Mouse (Mus musculus): ENCODE results near the gene Fdxr. TPM values are rescaled to one million over a fixed set of nuclear protein-coding genes. Genes with fewer than 3 reads are reported as not detected.

Fdxr gene
- polyA plus RNA-seq, 1 experiment, result 56.8 TPM

GRCm38 (mm10) chr11:115225301-115225700, 51.5 kb downstream of the Fdxr start:
- WGBS, result 59% methylated on average over 6 of the region's 6 CpGs
- TF ChIP-seq CTCF (IDR thresholded peaks at IDR 0.05; ENCODE audit: borderline replicate concordance, insufficient read depth, low read depth, low read length), result no peak
- TF ChIP-seq POLR2A (IDR thresholded peaks at IDR 0.05; ENCODE audit: borderline replicate concordance, insufficient read depth, low read length), result no peak
- Histone ChIP-seq H3K4me3 (replicated peaks; ENCODE audit: insufficient read depth, low read depth, low read length) (no peak overlapping the region), H3K4me1 (ENCODE audit: control insufficient read depth, insufficient read depth, low read length) (peaks cover 77% of the 10 kb centered on the region), H3K27ac (ENCODE audit: insufficient read depth, low read length) (peak overlapping the region; percentile 50; the same call in 1 of the 2 replicates), H3K27me3 (ENCODE audit: control insufficient read depth, insufficient read depth, low read length) (no peaks in the 10 kb centered on the region)
- DNase-seq, result no peak

- DNase-seq, result peak in 1 of 2 experiments; percentile 68
- H3K27me3 ChIP-seq (ENCODE audit: control insufficient read depth, insufficient read depth, low read length), result no peaks in the 10 kb centered on the region
- peaks cover 81% of the 10 kb centered on the region for H3K4me1 ChIP-seq (ENCODE audit: control insufficient read depth, insufficient read depth, low read length)
- WGBS, result 26% methylated on average over 8 of the region's 8 CpGs
- H3K4me3 ChIP-seq (replicated peaks; ENCODE audit: insufficient read depth, low read depth, low read length), result no peak overlapping the region
- H3K27ac ChIP-seq (ENCODE audit: insufficient read depth, low read length), result peak overlapping the region; percentile 50; the same call in 1 of the 2 replicates
- TF ChIP-seq POLR2A (IDR thresholded peaks at IDR 0.05; ENCODE audit: borderline replicate concordance, insufficient read depth, low read length) (no peak), CTCF (IDR thresholded peaks at IDR 0.05; ENCODE audit: borderline replicate concordance, insufficient read depth, low read depth, low read length) (peak; percentile 57; the same call in 1 of the 2 replicates)
Measured at GRCm38 (mm10) chr11:115224889-115225288, 52.0 kb downstream of the Fdxr start.

GRCm38 (mm10) chr11:115223877-115224276, 53.0 kb downstream of the Fdxr start:
- H3K4me1 ChIP-seq (ENCODE audit: control insufficient read depth, insufficient read depth, low read length), result peaks cover 84% of the 10 kb centered on the region
- 73% methylated on average over 6 of the region's 6 CpGs for WGBS
- no peak for TF ChIP-seq CTCF (IDR thresholded peaks at IDR 0.05; ENCODE audit: borderline replicate concordance, insufficient read depth, low read depth, low read length)
- no peak for TF ChIP-seq POLR2A (IDR thresholded peaks at IDR 0.05; ENCODE audit: borderline replicate concordance, insufficient read depth, low read length)

GRCm38 (mm10) chr11:115223451-115223850, 53.4 kb downstream of the Fdxr start:
- no peaks in the 10 kb centered on the region for H3K27me3 ChIP-seq (ENCODE audit: control insufficient read depth, insufficient read depth, low read length)
- no peak for TF ChIP-seq CTCF (IDR thresholded peaks at IDR 0.05; ENCODE audit: borderline replicate concordance, insufficient read depth, low read depth, low read length)
- no peak for TF ChIP-seq POLR2A (IDR thresholded peaks at IDR 0.05; ENCODE audit: borderline replicate concordance, insufficient read depth, low read length)
- peaks cover 84% of the 10 kb centered on the region for H3K4me1 ChIP-seq (ENCODE audit: control insufficient read depth, insufficient read depth, low read length)
- 15% methylated on average over 11 of the region's 11 CpGs for WGBS
- no peak overlapping the region for H3K4me3 ChIP-seq (replicated peaks; ENCODE audit: insufficient read depth, low read depth, low read length)
- H3K27ac ChIP-seq (ENCODE audit: insufficient read depth, low read length), result peak overlapping the region; percentile 2; the same call in 1 of the 2 replicates
- peak; percentile 65 to 66 for DNase-seq

More at GRCm38 (mm10) chr11:115223877-115224276, 53.0 kb downstream of the Fdxr start:
- Histone ChIP-seq H3K4me3 (replicated peaks; ENCODE audit: insufficient read depth, low read depth, low read length) (no peak overlapping the region), H3K27me3 (ENCODE audit: control insufficient read depth, insufficient read depth, low read length) (no peaks in the 10 kb centered on the region), H3K27ac (ENCODE audit: insufficient read depth, low read length) (peak overlapping the region; percentile 2; the same call in 1 of the 2 replicates)
- DNase-seq, result no peak

- TF ChIP-seq CTCF (IDR thresholded peaks at IDR 0.05; ENCODE audit: borderline replicate concordance, insufficient read depth, low read depth, low read length), result no peak
- no peak for TF ChIP-seq POLR2A (IDR thresholded peaks at IDR 0.05; ENCODE audit: borderline replicate concordance, insufficient read depth, low read length)
Measured at GRCm38 (mm10) chr11:115222570-115222969, 54.3 kb downstream of the Fdxr start.

GRCm38 (mm10) chr11:115222077-115222476, 54.8 kb downstream of the Fdxr start:
- WGBS, result 38% methylated on average over 12 of the region's 12 CpGs
- TF ChIP-seq POLR2A (IDR thresholded peaks at IDR 0.05; ENCODE audit: borderline replicate concordance, insufficient read depth, low read length), result no peak
- TF ChIP-seq CTCF (IDR thresholded peaks at IDR 0.05; ENCODE audit: borderline replicate concordance, insufficient read depth, low read depth, low read length), result no peak

More at GRCm38 (mm10) chr11:115222570-115222969, 54.3 kb downstream of the Fdxr start:
- DNase-seq, result no peak
- Histone ChIP-seq H3K27me3 (ENCODE audit: control insufficient read depth, insufficient read depth, low read length) (no peaks in the 10 kb centered on the region), H3K4me3 (replicated peaks; ENCODE audit: insufficient read depth, low read depth, low read length) (no peak overlapping the region), H3K27ac (ENCODE audit: insufficient read depth, low read length) (no peak overlapping the region), H3K4me1 (ENCODE audit: control insufficient read depth, insufficient read depth, low read length) (peaks cover 83% of the 10 kb centered on the region)
- WGBS, result 47% methylated on average over 5 of the region's 5 CpGs

GRCm38 (mm10) chr11:115219685-115220084, 57.2 kb downstream of the Fdxr start:
- Histone ChIP-seq H3K27ac (ENCODE audit: insufficient read depth, low read length) (peak overlapping the region; percentile 97), H3K4me3 (replicated peaks; ENCODE audit: insufficient read depth, low read depth, low read length) (no peak overlapping the region), H3K4me1 (ENCODE audit: control insufficient read depth, insufficient read depth, low read length) (peaks cover 81% of the 10 kb centered on the region), H3K27me3 (ENCODE audit: control insufficient read depth, insufficient read depth, low read length) (no peaks in the 10 kb centered on the region)
- 31% methylated on average over 10 of the region's 10 CpGs for WGBS
- no peak for TF ChIP-seq POLR2A (IDR thresholded peaks at IDR 0.05; ENCODE audit: borderline replicate concordance, insufficient read depth, low read length)
- no peak for TF ChIP-seq CTCF (IDR thresholded peaks at IDR 0.05; ENCODE audit: borderline replicate concordance, insufficient read depth, low read depth, low read length)
- no peak for DNase-seq

More at GRCm38 (mm10) chr11:115222077-115222476, 54.8 kb downstream of the Fdxr start:
- Histone ChIP-seq H3K27me3 (ENCODE audit: control insufficient read depth, insufficient read depth, low read length) (no peaks in the 10 kb centered on the region), H3K27ac (ENCODE audit: insufficient read depth, low read length) (no peak overlapping the region), H3K4me1 (ENCODE audit: control insufficient read depth, insufficient read depth, low read length) (peaks cover 84% of the 10 kb centered on the region), H3K4me3 (replicated peaks; ENCODE audit: insufficient read depth, low read depth, low read length) (no peak overlapping the region)
- DNase-seq, result no peak

GRCm38 (mm10) chr11:115219263-115219662, 57.6 kb downstream of the Fdxr start:
- DNase-seq, result peak; percentile 64 to 79
- 10% methylated on average over 9 of the region's 9 CpGs for WGBS

More at GRCm38 (mm10) chr11:115219263-115219662, 57.6 kb downstream of the Fdxr start:
- Histone ChIP-seq H3K27me3 (ENCODE audit: control insufficient read depth, insufficient read depth, low read length) (no peaks in the 10 kb centered on the region), H3K4me3 (replicated peaks; ENCODE audit: insufficient read depth, low read depth, low read length) (no peak overlapping the region), H3K27ac (ENCODE audit: insufficient read depth, low read length) (peak overlapping the region; percentile 97), H3K4me1 (ENCODE audit: control insufficient read depth, insufficient read depth, low read length) (peaks cover 82% of the 10 kb centered on the region)
- TF ChIP-seq POLR2A (IDR thresholded peaks at IDR 0.05; ENCODE audit: borderline replicate concordance, insufficient read depth, low read length) (no peak), CTCF (IDR thresholded peaks at IDR 0.05; ENCODE audit: borderline replicate concordance, insufficient read depth, low read depth, low read length) (no peak)

Other genes starting within 250 kb of the Fdxr start
- gene Cd300ld5, start 239.3 kb downstream of the Fdxr start, polyA plus RNA-seq (2012; rRNA removed), result 0.44 and 0.84 TPM in 2 replicates
- 1.7 TPM in 2 replicates for gene Cd300ld3, start 228.6 kb downstream of the Fdxr start, polyA plus RNA-seq (2012; rRNA removed)
- 0.11 and 0.24 TPM in 2 replicates for gene Cd300e, start 214.9 kb downstream of the Fdxr start, polyA plus RNA-seq (2012; rRNA removed)
- gene Rab37, start 185.6 kb downstream of the Fdxr start, polyA plus RNA-seq (2012; rRNA removed), result 40.2 and 44.4 TPM in 2 replicates
- gene Cd300lf, start 143.1 kb downstream of the Fdxr start, polyA plus RNA-seq (2012; rRNA removed), result 0.57 and 0.72 TPM in 2 replicates
- 87.2 and 87.9 TPM in 2 replicates for gene Slc9a3r1, start 113.7 kb downstream of the Fdxr start, polyA plus RNA-seq (2012; rRNA removed)
- 12.5 and 13.3 TPM in 2 replicates for gene Tmem104, start 89.6 kb downstream of the Fdxr start, polyA plus RNA-seq (2012; rRNA removed)
- gene Nat9, start 89.2 kb downstream of the Fdxr start, polyA plus RNA-seq (2012; rRNA removed), result 30.8 and 37.5 TPM in 2 replicates
- gene Grin2c, start 9.8 kb downstream of the Fdxr start, polyA plus RNA-seq (2012; rRNA removed), result 249 and 283 TPM in 2 replicates
- 57.3 and 63.7 TPM in 2 replicates for gene Fads6, start 20.6 kb upstream of the Fdxr start, polyA plus RNA-seq (2012; rRNA removed)
- gene Otop2, start 30.1 kb upstream of the Fdxr start, polyA plus RNA-seq (2012; rRNA removed), result 0.65 and 0.97 TPM in 2 replicates
- gene Ush1g, start 45.0 kb upstream of the Fdxr start, polyA plus RNA-seq (2012; rRNA removed), result 1.4 TPM in 2 replicates
- gene Otop3, start 57.7 kb upstream of the Fdxr start, polyA plus RNA-seq (2012; rRNA removed), result 0.11 and 0.13 TPM in 2 replicates
- gene Hid1, start 90.7 kb upstream of the Fdxr start, polyA plus RNA-seq (2012; rRNA removed), result 105 and 106 TPM in 2 replicates
- gene Cdr2l, start 104.9 kb upstream of the Fdxr start, polyA plus RNA-seq (2012; rRNA removed), result 53.7 and 54.3 TPM in 2 replicates
- 157 and 164 TPM in 2 replicates for gene Mrpl58, start 126.7 kb upstream of the Fdxr start, polyA plus RNA-seq (2012; rRNA removed)
- gene Atp5h, start 142.9 kb upstream of the Fdxr start, polyA plus RNA-seq (2012; rRNA removed), result 899 and 972 TPM in 2 replicates
- gene Kctd2, start 143.1 kb upstream of the Fdxr start, polyA plus RNA-seq (2012; rRNA removed), result 93.6 and 98.0 TPM in 2 replicates
- gene Trim80, start 163.5 kb upstream of the Fdxr start, polyA plus RNA-seq (2012; rRNA removed), result 0.15 and 0.25 TPM in 2 replicates
- gene Slc16a5, start 185.4 kb upstream of the Fdxr start, polyA plus RNA-seq (2012; rRNA removed), result 0.08 and 0.25 TPM in 2 replicates
- gene Armc7, start 198.6 kb upstream of the Fdxr start, polyA plus RNA-seq (2012; rRNA removed), result 7.3 and 8.5 TPM in 2 replicates
- gene Nt5c, start 214.8 kb upstream of the Fdxr start, polyA plus RNA-seq (2012; rRNA removed), result 98.2 and 102 TPM in 2 replicates
- 75.1 and 77.2 TPM in 2 replicates for gene Jpt1, start 237.3 kb upstream of the Fdxr start, polyA plus RNA-seq (2012; rRNA removed)